ENCODE assay signal across 13 mouse cellular contexts in genomic region chr9:52208510-52209030, GRCm38 (mm10).
"Had no signal": no experiment of that assay in that cellular context is flagged by ENCODE, and none has a peak within 500 bp of the region (broad histone marks: within the 10 kb centered on the region; RNA-seq: fewer than 3 reads in every experiment).

No protein-coding gene starts in this region.

- DNase-seq: kidney, adult 18-20 months; kidney, postnatal 10 days; kidney, postnatal 4 days; liver; liver, embryonic 13.5 days; liver, postnatal 0 days; right cerebral cortex, postnatal 4 days; spleen, adult 18-20 months; thymus, postnatal 36 days had no signal

- H3K9ac ChIP-seq: limb, embryonic 12.5 days; liver, embryonic 13.5 days; liver, postnatal 0 days; midbrain, embryonic 13.5 days had no signal

- H3K4me2 ChIP-seq: limb, embryonic 12.5 days; liver, embryonic 13.5 days; midbrain, embryonic 13.5 days had no signal

- H3K4me3 ChIP-seq: layer of hippocampus, adult 2 months; limb, embryonic 12.5 days; liver, embryonic 13.5 days; midbrain, embryonic 13.5 days had no signal

- ATAC-seq: liver, postnatal 0 days; midbrain, embryonic 13.5 days had no signal

- H3K4me1 ChIP-seq: limb, embryonic 12.5 days; liver, embryonic 13.5 days; midbrain, embryonic 13.5 days had no signal

- H3K36me3 ChIP-seq: limb, embryonic 12.5 days; liver, embryonic 13.5 days; midbrain, embryonic 13.5 days had no signal

- H3K27ac ChIP-seq: layer of hippocampus, adult 2 months; limb, embryonic 12.5 days; liver, embryonic 13.5 days; macrophage; midbrain, embryonic 13.5 days had no signal

- H3K9me3 ChIP-seq: limb, embryonic 12.5 days; liver, embryonic 13.5 days; midbrain, embryonic 13.5 days had no signal

- H3K27me3 ChIP-seq: limb, embryonic 12.5 days; liver, embryonic 13.5 days; midbrain, embryonic 13.5 days had no signal
